Mouse (Mus musculus) stomach, postnatal 0 days (tissue): ENCODE data around the gene Tbc1d4. TPM values are rescaled to one million over a fixed set of nuclear protein-coding genes. Genes with fewer than 3 reads are reported as not detected.

Experiments used
- ATAC-seq: fragments of 200-750 bp; cut with Nextera tagmentation; 2 replicates; pipeline ENCODE4 v1.8.0; 2017; ENCODE audit not compliant: low FRiP score, low TSS enrichment
- DNase-seq: peaks from one replicate; pipeline ENCODE4 v3.0.0-alpha.2; 2016; ENCODE audit warnings: low spot score
- H3K27ac ChIP-seq: fragments of 300-500 bp; sonication (generic); replicated peaks from 2 replicates; pipeline ENCODE4 v1.5.1; 2014; ENCODE audit warnings: mild to moderate bottlenecking, control low read depth
- H3K27me3 ChIP-seq: fragments of 300-500 bp; sonication (generic); 2 replicates; pipeline ENCODE4 v1.6.1; 2014; ENCODE audit warnings: low read length; ENCODE audit not compliant: control insufficient read depth, insufficient read depth
- H3K36me3 ChIP-seq: fragments of 300-500 bp; sonication (generic); 2 replicates; pipeline ENCODE4 v1.6.1; 2014; ENCODE audit warnings: low read length, mixed read lengths; ENCODE audit not compliant: control insufficient read depth, insufficient read depth
- H3K4me1 ChIP-seq: fragments of 300-500 bp; sonication (generic); replicated peaks from 2 replicates; pipeline ENCODE4 v1.6.1; 2014; ENCODE audit warnings: antibody characterized with exemption; ENCODE audit not compliant: control insufficient read depth, insufficient read depth
- H3K4me2 ChIP-seq: fragments of 300-500 bp; sonication (generic); replicated peaks from 2 replicates; pipeline ENCODE4 v1.6.1; 2014; ENCODE audit warnings: low read depth, mild to moderate bottlenecking, control low read depth, moderate library complexity
- H3K4me3 ChIP-seq: fragments of 300-500 bp; sonication (generic); 2 replicates; pipeline ENCODE4 v1.5.1; 2014; ENCODE audit warnings: low read depth, low read length, control low read depth
- H3K9ac ChIP-seq: fragments of 300-500 bp; sonication (generic); 2 replicates; pipeline ENCODE4 v1.6.1; 2014; ENCODE audit warnings: mild to moderate bottlenecking, low read length, control low read depth, mixed read lengths
- H3K9me3 ChIP-seq: fragments of 300-500 bp; sonication (generic); 2 replicates; pipeline ENCODE4 v1.6.1; 2016; ENCODE audit warnings: low read length; ENCODE audit not compliant: control insufficient read depth
- CTCF ChIP-seq: IDR thresholded peaks from 2 replicates; pipeline ENCODE4 v1.5.1; 2016; ENCODE audit warnings: antibody characterized with exemption, low read depth, mild to moderate bottlenecking, moderate library complexity
- EP300 ChIP-seq: optimal IDR thresholded peaks from 2 replicates; pipeline ENCODE3; 2016; ENCODE audit warnings: antibody characterized with exemption
- WGBS: fragments of 180-500 bp; shearing (Covaris S2); extraction: QIAGEN DNeasy Blood & Tissue Kit; methylation state at CpG from one replicate; pipeline ENCODE4 v1.1.7; 2014; 5-methylcytosine and 5-hydroxymethylcytosine counted together
- polyA plus RNA-seq: library from polyadenylated mRNA; unstranded; fragments of >200 nt; fragmentation: Nextera tagmentation; extraction: Ambion mirVana; gene quantifications from 2 replicates; pipeline ENCODE4 v1.2.1, GENCODE M21; 2015

Tbc1d4 gene
- polyA plus RNA-seq, 1 experiment from 2014 or later: 3.9 TPM

DNA sequence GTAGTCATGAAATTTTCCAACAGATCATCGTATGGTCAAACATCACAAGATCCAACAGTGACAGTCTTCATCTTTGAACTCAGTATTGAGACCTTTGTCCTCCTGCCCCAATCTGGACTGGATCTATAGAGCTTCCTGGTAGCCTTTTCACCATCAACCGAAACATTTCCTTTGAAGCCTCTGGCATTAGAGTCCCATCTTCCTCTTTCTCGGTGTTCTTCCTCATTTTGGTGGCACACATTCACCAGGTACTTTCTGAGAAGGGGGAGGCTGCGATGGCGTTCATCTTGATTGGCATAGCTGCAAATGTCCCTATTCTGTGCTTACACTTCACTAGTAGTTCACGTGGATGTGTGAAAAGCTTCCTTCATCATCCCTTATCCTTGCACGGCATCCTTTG lies 127.8 kb downstream of the Tbc1d4 start:
- no peaks in the 10 kb centered on the region; the same call in 1 of the 2 replicates for H3K4me1 ChIP-seq
- no peak for ATAC-seq
- H3K9me3 ChIP-seq: no peaks in the 10 kb centered on the region
- 90% methylated on average over 7 of the region's 7 CpGs for WGBS
- H3K27ac ChIP-seq: no peak overlapping the region
- no peak overlapping the region for H3K4me3 ChIP-seq
- H3K36me3 ChIP-seq: no peaks in the 10 kb centered on the region; the same call in 1 of the 2 replicates
- DNase-seq: no peak
- no peak overlapping the region for H3K9ac ChIP-seq
- no peak overlapping the region for H3K4me2 ChIP-seq
- TF ChIP-seq CTCF (no peak), EP300 (no peak)
- H3K27me3 ChIP-seq: no peaks in the 10 kb centered on the region

DNA sequence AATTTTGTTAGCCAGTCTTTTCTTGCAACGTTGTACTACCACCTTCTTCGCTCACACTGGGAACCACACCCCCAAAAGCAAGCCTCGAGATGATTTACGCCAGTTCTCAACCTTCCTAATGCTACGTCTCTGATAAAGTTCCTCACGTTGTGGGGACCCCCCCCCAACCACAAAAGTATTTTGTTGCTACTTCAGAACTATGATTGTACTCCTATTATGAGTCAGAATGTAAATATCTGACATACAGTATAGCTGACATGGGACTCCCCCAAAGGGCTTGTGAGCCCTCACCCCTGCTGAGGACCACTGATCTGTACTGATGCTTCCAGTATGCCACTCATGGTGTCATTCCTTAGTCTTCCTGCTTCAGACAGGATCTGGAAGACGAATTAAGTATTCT lies 128.4 kb downstream of the Tbc1d4 start:
- H3K9ac ChIP-seq: no peak overlapping the region
- TF ChIP-seq EP300 (no peak), CTCF (no peak)
- 83% methylated on average over 7 of the region's 7 CpGs for WGBS

DNA sequence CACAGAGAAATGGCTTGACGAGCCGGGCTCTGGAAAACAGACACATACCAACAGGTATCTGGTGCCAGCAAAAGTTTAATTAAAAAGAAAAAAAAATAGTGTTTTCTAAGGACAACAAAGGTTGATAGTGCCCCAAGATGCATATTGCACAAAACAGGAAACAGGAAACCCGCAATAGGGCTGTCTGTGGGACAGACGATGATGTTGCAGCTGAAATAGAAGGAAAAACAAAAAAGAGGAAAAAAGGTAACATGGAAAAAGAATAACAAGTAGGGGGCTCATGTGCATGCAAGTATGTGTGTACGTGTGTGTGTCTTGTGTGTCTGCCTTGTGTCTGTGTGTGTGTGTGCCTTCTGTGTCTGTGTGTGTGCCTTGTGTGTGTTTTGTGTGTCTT lies 131.2 kb downstream of the Tbc1d4 start:
- TF ChIP-seq CTCF (no peak), EP300 (no peak)
- no peaks in the 10 kb centered on the region for H3K27me3 ChIP-seq
- no peaks in the 10 kb centered on the region for H3K4me1 ChIP-seq
- no peaks in the 10 kb centered on the region for H3K9me3 ChIP-seq
- no peak overlapping the region for H3K9ac ChIP-seq
- no peaks in the 10 kb centered on the region; the same call in 1 of the 2 replicates for H3K36me3 ChIP-seq
- no peak overlapping the region for H3K4me2 ChIP-seq
- DNase-seq (no peak), ATAC-seq (no peak)
- no peak overlapping the region for H3K4me3 ChIP-seq
- no peak overlapping the region for H3K27ac ChIP-seq
- 75% methylated on average over 5 of the region's 5 CpGs for WGBS

More for the DNA sequence above, 128.4 kb downstream of the Tbc1d4 start:
- Histone ChIP-seq H3K27ac (no peak overlapping the region), H3K9me3 (no peaks in the 10 kb centered on the region), H3K36me3 (no peaks in the 10 kb centered on the region; the same call in 1 of the 2 replicates), H3K4me1 (no peaks in the 10 kb centered on the region; the same call in 1 of the 2 replicates), H3K4me3 (no peak overlapping the region), H3K27me3 (no peaks in the 10 kb centered on the region), H3K4me2 (no peak overlapping the region)
- DNase-seq (no peak), ATAC-seq (no peak)

GRCm38 (mm10) chr14:101477081-101477826 lies 131.7 kb downstream of the Tbc1d4 start:
- Histone ChIP-seq H3K9me3 (no peaks in the 10 kb centered on the region), H3K9ac (no peak overlapping the region), H3K4me3 (no peak overlapping the region), H3K4me1 (no peaks in the 10 kb centered on the region), H3K36me3 (no peaks in the 10 kb centered on the region; the same call in 1 of the 2 replicates), H3K4me2 (no peak overlapping the region), H3K27me3 (no peaks in the 10 kb centered on the region), H3K27ac (no peak overlapping the region)
- ATAC-seq (no peak), DNase-seq (no peak)
- TF ChIP-seq CTCF (no peak), EP300 (no peak)
- WGBS: 61% methylated on average over 20 of the region's 20 CpGs

DNA sequence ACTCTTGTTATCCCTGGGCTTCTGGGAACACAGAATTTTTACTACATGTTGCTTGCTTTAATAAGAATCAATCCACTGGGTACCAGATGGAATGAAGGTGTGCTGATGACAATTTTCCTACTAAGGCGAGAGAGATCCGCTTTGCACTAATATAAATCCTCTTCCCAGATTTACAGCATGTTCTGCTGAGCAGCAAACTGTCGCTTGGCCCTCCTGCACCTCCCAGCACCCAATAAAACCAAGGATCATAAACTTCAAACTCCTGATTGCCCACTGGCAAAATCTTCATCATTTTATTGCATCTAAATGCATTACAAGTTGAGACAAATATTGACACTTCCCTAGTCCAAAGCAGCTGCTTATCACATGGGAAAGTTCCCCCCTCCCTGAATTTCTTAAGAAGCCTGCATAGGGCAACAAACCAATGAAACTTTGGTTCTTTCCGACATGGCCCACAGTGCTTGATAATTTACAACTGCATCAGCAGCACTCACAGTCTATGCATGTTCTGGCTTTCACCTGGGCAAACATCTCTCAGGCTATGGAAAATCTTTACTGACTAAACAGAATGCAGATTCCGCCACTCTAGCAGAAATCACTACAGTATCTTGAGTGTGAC lies 139.4 kb downstream of the Tbc1d4 start:
- no peaks in the 10 kb centered on the region for H3K27me3 ChIP-seq
- WGBS: 80% methylated on average over 5 of the region's 5 CpGs
- H3K9me3 ChIP-seq: no peaks in the 10 kb centered on the region
- no peaks in the 10 kb centered on the region for H3K4me1 ChIP-seq
- H3K4me3 ChIP-seq: no peak overlapping the region
- ATAC-seq: no peak
- no peak overlapping the region for H3K27ac ChIP-seq
- no peak overlapping the region for H3K9ac ChIP-seq
- no peak for DNase-seq
- TF ChIP-seq EP300 (no peak), CTCF (no peak)
- no peak overlapping the region for H3K4me2 ChIP-seq
- no peaks in the 10 kb centered on the region for H3K36me3 ChIP-seq

DNA sequence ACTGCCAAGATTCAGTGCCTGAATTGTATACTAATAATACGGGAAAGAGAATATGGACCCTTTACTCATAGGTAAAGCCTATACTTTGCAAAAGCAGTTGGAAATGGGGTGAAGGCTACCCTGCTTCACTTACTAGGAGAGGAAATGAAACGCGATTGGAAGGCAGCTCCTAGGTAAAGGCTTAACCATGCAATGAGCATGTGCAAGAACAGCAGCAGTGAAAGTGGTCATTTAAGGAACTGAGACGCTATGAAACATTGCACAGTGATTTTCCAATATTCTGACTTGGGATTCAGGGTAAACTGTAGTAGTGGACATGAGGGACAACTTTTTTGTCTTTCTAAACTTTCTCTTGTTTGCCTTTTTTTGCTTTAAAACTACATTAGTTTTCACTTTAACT lies 140.8 kb downstream of the Tbc1d4 start:
- Histone ChIP-seq H3K4me2 (no peak overlapping the region), H3K4me1 (no peaks in the 10 kb centered on the region), H3K27ac (no peak overlapping the region), H3K27me3 (no peaks in the 10 kb centered on the region), H3K4me3 (no peak overlapping the region), H3K9me3 (no peaks in the 10 kb centered on the region), H3K36me3 (no peaks in the 10 kb centered on the region), H3K9ac (no peak overlapping the region)
- no peak for DNase-seq
- no peak for ATAC-seq
- WGBS: 87% methylated on average over 4 of the region's 4 CpGs
- TF ChIP-seq EP300 (no peak), CTCF (no peak)
